Mouse (Mus musculus): Measurements from ENCODE around the gene Pla2g2f.

DNA sequence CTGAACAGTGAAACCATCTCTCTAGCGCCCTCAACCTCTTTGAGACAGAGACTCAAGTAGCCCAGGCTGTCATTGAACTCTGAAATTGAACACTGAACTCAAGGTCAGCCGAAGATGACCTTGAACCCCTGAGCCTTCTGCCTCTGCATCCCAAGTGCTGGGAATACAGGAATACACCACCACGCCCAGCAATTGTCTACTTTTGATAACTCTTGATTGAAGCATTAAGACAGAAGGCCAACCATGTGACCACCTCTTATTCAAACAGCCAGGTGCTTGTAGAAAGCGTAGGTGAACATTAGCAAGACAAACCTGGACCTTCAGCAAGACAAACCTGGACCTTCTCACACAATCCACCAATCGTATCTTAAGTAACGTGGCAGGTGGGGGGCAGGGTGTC, 36.9 kb upstream of the Pla2g2f start:
- no peak for TF ChIP-seq CTCF (conservative IDR thresholded peaks at IDR 0.05; ENCODE audit: low read length)
- TF ChIP-seq NANOG (IDR thresholded peaks at IDR 0.05; ENCODE audit: borderline replicate concordance, low read length): peak; percentile 94
- no peak for TF ChIP-seq POU5F1 (IDR thresholded peaks at IDR 0.05; ENCODE audit: borderline replicate concordance, low read length)

All from E14TG2a.4 (cell line).